Mouse (Mus musculus) stomach, postnatal 0 days (tissue): ENCODE data around the gene 6030445D17Rik.

ENCODE experiments used
- CTCF ChIP-seq: IDR thresholded peaks from 2 replicates; pipeline ENCODE4 v1.5.1; 2016; ENCODE audit warnings: antibody characterized with exemption, low read depth, mild to moderate bottlenecking, moderate library complexity
- EP300 ChIP-seq: optimal IDR thresholded peaks from 2 replicates; pipeline ENCODE3; 2016; ENCODE audit warnings: antibody characterized with exemption

DNA sequence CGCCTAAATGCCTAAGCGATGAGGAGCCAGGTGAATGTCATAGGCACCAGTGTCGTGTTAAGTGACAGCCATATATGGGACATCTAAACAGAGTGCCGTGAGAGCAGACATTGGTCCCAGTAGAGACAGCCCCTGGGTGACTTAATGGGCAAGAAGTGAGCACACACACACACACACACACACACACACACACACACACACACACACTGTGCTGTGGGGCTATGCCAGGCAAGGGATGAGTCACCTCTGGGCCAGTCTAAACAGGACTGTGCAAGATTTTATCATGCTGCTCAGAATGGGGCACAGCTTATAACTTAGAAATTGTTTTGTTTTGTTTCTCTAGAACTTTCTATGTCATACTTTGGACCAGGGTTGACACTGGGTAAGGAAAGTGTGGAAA lies 28.0 kb upstream of the 6030445D17Rik start:
- no peak for TF ChIP-seq EP300
- no peak for TF ChIP-seq CTCF
